Mouse (Mus musculus): ENCODE measurements around the gene Ksr1.

Ksr1 gene

DNA sequence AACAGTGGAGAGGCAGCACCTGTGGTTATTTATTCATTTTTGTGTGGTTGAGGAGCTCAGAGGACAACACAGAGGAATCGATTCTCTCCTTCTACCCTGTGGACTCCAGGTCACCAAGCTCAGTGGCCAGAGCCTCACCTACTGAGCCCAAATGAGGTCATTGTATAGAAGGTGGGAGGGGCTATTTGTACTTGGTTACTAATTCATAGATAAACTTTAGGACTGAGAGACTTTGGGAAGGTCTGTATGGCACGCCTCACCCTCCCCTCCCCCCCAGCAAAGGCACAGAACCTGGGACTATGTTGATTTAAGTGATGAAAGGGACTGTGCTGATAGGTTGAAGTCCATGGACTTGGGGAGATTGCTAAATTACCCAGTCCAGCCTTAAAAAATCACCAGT is 164.2 kb downstream of the Ksr1 start:
- DNase-seq (ENCODE audit: low read depth): no peak

DNA sequence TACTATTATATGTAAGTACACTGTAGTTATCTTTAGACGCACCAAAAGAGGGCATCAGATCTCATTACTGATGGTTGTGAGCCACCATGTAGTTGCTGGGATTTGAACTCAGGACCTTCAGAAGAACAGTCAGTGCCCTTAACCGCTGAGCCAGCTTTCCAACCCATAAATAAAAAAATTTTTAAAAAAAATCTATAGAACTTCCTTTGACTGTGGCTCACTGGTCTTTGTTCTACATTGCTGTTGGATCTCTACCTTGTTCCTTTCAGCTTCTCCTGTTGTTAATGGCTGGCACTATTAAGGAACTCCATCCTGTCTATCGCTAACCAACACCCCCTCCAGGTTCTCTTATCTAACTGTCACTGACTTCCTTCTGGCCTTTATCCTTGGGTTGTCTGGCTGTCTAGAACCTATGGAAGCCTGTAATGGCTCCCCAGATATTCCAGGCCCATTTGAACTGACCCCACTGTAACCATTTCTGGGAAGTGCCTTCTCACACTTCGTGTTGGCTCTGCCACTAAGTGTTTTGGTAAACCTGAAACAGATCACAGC is 166.0 kb downstream of the Ksr1 start:
- DNase-seq (ENCODE audit: low read depth): no peak

DNA sequence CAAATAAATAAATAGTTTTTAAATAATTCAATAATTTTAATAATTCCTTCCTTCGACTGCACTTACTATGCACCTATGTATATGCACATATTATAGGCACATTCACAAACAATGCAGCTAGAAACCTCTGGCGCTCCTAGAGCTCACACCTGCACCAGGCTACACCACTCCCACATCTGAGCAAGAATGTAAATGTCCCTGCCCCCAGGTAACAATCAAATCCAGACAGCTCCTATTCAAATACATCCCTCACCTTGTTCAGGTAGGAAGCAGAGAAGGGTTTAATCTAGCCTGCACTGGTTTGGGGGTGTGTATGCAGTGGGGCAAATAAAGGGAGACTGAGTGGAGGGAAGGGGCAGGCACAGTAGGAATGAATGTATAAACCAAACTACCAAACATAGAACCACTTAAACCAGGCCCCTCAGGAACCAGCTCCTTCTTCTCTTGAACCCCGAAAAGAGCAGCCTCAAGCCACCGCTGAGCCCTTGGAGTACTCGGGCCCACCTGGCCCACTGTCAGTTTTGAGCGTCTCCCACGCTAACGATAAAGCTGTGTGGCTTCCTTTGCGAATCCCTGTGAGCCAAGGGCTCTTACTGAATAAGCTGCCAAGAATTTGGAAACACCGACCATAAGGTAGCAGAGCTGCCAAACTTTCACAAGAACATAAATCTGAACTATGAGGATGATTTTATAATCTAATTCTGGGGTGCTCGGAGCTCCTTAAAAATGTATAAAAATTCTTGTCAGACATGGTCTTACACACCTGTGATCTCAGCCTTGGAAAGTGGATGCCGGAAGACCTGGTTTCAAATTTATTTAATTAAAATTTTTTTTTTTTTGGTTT is 167.8 kb downstream of the Ksr1 start:
- no peak for DNase-seq (ENCODE audit: low read depth)

- no peak for DNase-seq (ENCODE audit: low read depth)
Measured at GRCm38 (mm10) chr11:78976731-78977510, 169.3 kb downstream of the Ksr1 start.

DNA sequence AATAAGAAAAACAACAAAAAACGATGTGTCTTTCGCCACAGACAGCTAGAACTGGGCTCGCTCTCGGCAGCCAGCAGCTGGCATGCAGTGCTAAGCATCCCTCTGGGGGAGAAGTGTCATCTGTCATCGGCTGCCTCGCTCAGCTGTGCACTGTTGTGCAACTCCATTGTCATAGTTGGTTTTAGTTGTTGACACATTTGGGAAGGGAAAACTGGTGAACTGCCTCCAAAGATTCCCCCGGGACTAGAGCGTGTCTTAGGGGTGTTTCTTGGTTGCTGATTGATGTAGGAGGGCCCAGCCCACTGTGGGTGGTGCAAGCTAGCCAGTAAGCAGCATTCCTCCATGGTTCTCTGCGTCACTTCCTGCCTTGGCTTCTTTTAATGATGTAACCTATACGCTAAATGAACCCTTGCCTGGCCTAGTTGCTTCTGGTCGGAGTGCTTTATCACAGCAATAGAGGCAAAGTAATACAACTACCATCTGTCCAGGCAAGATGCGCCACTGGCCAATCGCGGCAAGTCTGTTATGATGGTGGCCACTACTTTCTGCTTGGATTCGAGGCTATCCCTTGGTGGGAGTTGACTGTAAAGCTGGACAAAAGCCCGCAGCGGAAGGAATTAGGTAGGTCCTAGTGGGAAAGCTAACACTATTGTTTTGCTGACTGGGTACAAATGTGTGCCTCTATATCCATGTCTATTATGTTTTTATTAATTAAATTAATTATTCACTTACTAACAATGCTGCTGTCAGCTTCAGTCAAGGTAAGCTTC is 172.6 kb downstream of the Ksr1 start:
- DNase-seq (ENCODE audit: low read depth): peak; percentile 71

GRCm38 (mm10) chr11:78972811-78973351 is 173.3 kb downstream of the Ksr1 start:
- DNase-seq (ENCODE audit: low read depth): no peak

GRCm38 (mm10) chr11:78972328-78972727 is 173.9 kb downstream of the Ksr1 start:
- no peak for DNase-seq (ENCODE audit: low read depth)

GRCm38 (mm10) chr11:78971746-78972145 is 174.5 kb downstream of the Ksr1 start:
- DNase-seq (ENCODE audit: low read depth): no peak

- no peak for DNase-seq (ENCODE audit: low read depth)
Measured at GRCm38 (mm10) chr11:78971096-78971495, 175.1 kb downstream of the Ksr1 start.

DNA sequence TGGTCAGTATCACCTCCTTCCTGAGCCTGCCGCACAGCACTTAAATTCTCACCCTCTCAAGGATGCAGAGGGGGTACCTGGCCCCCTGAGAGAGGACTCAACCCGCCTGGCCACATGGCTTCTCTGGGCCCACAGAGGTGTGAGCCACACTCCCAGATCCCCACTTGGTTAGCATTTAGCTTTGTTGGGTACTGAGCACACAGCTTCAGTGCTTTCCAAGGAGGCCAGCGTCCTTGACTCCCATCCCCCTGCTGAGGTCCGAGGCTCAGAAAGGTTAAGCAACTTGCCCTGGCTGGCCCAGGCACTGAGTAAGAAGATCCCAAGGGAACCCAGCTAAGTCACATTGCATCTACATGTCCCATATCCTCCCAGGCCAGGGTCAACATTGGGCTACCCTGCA is 178.1 kb downstream of the Ksr1 start:
- no peak for DNase-seq (ENCODE audit: low read depth)

DNA sequence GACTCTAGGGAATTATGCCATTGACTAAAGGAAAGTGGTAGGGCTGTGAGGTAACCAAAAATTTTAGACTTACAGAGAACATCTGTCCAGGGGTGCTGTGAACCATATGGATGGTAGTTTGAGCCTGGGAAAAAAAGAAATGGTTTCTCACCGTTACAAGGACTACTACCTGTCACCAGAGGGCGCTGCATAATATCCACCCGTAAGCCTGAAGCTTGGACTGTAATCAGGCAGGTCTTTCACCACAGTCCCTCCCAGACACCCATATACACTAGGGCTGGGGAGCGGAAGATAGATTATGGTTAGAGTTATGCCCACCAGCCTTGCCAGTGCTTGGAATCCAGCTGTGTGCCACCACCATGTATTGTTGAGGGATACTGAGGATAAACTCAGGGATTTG is 178.8 kb downstream of the Ksr1 start:
- no peak for DNase-seq (ENCODE audit: low read depth)

Data from fibroblast of lung, adult 2 months (primary cell).